Mouse (Mus musculus): ENCODE measurements around the gene Sprr3.

GRCm38 (mm10) chr3:92485863-92486262 lies 27.3 kb upstream of the Sprr3 start, which contains the start of gene Sprr1a:
- TF ChIP-seq GATA1 (IDR thresholded peaks at IDR 0.05; ENCODE audit: borderline replicate concordance, low read length) (no peak), FLI1 (IDR thresholded peaks at IDR 0.05; ENCODE audit: low read length) (no peak)
